Mouse (Mus musculus) forebrain, embryonic 16.5 days (tissue): Measurements from ENCODE around the gene Mbtps1. TPM values are rescaled to one million over a fixed set of nuclear protein-coding genes. Genes with fewer than 3 reads are reported as not detected.

Source experiments
- ATAC-seq: fragments of 200-750 bp; cut with Nextera tagmentation; 2 replicates; pipeline ENCODE4 v1.8.0; 2017; ENCODE audit warnings: mild to moderate bottlenecking, moderate library complexity
- H3K27ac ChIP-seq: fragments of 300-500 bp; sonication (generic); 2 replicates; pipeline ENCODE4 v1.5.1; 2014; ENCODE audit warnings: low read length, control low read depth
- H3K27me3 ChIP-seq: fragments of 300-500 bp; sonication (generic); replicated peaks from 2 replicates; pipeline ENCODE4 v1.6.1; 2014; ENCODE audit warnings: low read length; ENCODE audit not compliant: control insufficient read depth, insufficient read depth
- H3K36me3 ChIP-seq: fragments of 300-500 bp; sonication (generic); 2 replicates; pipeline ENCODE4 v1.6.1; 2014; ENCODE audit not compliant: control insufficient read depth, insufficient read depth
- H3K4me1 ChIP-seq: fragments of 300-500 bp; sonication (generic); replicated peaks from 2 replicates; pipeline ENCODE4 v1.6.1; 2014; ENCODE audit warnings: low read length; ENCODE audit not compliant: control insufficient read depth, insufficient read depth
- H3K4me2 ChIP-seq: fragments of 300-500 bp; sonication (generic); 2 replicates; pipeline ENCODE4 v1.6.1; 2014; ENCODE audit warnings: mild to moderate bottlenecking, low read length, control low read depth
- H3K4me3 ChIP-seq: fragments of 300-500 bp; sonication (generic); replicated peaks from 2 replicates; pipeline ENCODE4 v1.5.1; 2014; ENCODE audit warnings: mild to moderate bottlenecking, low read length, control low read depth
- H3K9ac ChIP-seq: fragments of 300-500 bp; sonication (generic); replicated peaks from 2 replicates; pipeline ENCODE4 v1.6.1; 2014; ENCODE audit warnings: low read depth, low read length, control low read depth
- H3K9me3 ChIP-seq: fragments of 300-500 bp; sonication (generic); 2 replicates; pipeline ENCODE4 v1.6.1; 2016; ENCODE audit warnings: low read length; ENCODE audit not compliant: control insufficient read depth
- WGBS: fragments of 180-500 bp; shearing (Covaris S2); extraction: QIAGEN DNeasy Blood & Tissue Kit; methylation state at CpG from one replicate; pipeline ENCODE4 v1.1.7; 2014; 5-methylcytosine and 5-hydroxymethylcytosine counted together
- polyA plus RNA-seq: library from polyadenylated mRNA; unstranded; fragments of >200 nt; fragmentation: Nextera tagmentation; extraction: Ambion mirVana; gene quantifications from 2 replicates; pipeline ENCODE4 v1.2.1, GENCODE M21; 2015

Gene Mbtps1
- polyA plus RNA-seq, 1 experiment from 2014 or later, result 66.6 TPM

DNA sequence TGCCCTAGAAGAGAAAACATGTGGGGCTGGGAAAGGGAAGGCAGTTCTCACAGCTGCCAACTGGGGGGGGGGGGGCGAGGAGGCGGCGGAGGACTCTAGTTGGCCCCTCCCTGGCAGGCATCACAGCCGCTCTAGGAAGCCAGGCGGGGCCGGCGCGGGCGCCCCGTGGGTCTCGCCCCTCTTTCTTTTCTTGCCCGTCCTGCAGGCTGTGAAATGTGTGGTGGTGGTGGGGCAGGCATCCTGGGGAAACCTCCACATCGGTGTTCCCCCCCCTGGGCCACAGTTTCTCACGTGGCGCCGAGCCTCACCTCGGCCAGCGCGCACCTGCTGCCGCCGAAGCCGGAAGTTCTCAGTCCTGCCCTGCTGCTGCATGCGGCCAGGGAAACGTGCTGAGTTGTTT, 27.4 kb upstream of the Mbtps1 start:
- no peak for ATAC-seq
- H3K9ac ChIP-seq, result peak overlapping the region; percentile 32
- WGBS, result 29% methylated on average over 23 of the region's 24 CpGs
- H3K9me3 ChIP-seq, result no peaks in the 10 kb centered on the region
- H3K27ac ChIP-seq, result no peak overlapping the region
- peak overlapping the region; percentile 53 for H3K4me2 ChIP-seq
- peak overlapping the region; percentile 30 for H3K4me3 ChIP-seq
- no peaks in the 10 kb centered on the region for H3K27me3 ChIP-seq
- H3K36me3 ChIP-seq, result no peaks in the 10 kb centered on the region
- H3K4me1 ChIP-seq, result peaks cover 4% of the 10 kb centered on the region; the same call in 1 of the 2 replicates

GRCm38 (mm10) chr8:119580441-119581161, 22.1 kb upstream of the Mbtps1 start:
- Histone ChIP-seq H3K4me1 (no peaks in the 10 kb centered on the region), H3K4me2 (no peak overlapping the region), H3K4me3 (no peak overlapping the region), H3K27me3 (peaks cover 9% of the 10 kb centered on the region; the same call in 1 of the 2 replicates), H3K9me3 (no peaks in the 10 kb centered on the region), H3K27ac (no peak overlapping the region), H3K36me3 (no peaks in the 10 kb centered on the region), H3K9ac (no peak overlapping the region)
- ATAC-seq, result no peak
- 89% methylated on average over 5 of the region's 5 CpGs for WGBS

GRCm38 (mm10) chr8:119579096-119579495, 20.6 kb upstream of the Mbtps1 start:
- Histone ChIP-seq H3K27ac (no peak overlapping the region), H3K9ac (no peak overlapping the region), H3K4me3 (no peak overlapping the region), H3K4me1 (peaks cover 1% of the 10 kb centered on the region), H3K4me2 (no peak overlapping the region), H3K9me3 (no peaks in the 10 kb centered on the region), H3K36me3 (no peaks in the 10 kb centered on the region), H3K27me3 (peaks cover 9% of the 10 kb centered on the region; the same call in 1 of the 2 replicates)
- WGBS, result 49% methylated on average over 13 of the region's 13 CpGs
- no peak for ATAC-seq

GRCm38 (mm10) chr8:119575366-119575726, 16.8 kb upstream of the Mbtps1 start:
- H3K4me2 ChIP-seq, result peak overlapping the region; percentile 66
- no peak for ATAC-seq
- no peaks in the 10 kb centered on the region for H3K9me3 ChIP-seq
- WGBS, result 3% methylated on average over 16 of the region's 16 CpGs
- no peaks in the 10 kb centered on the region for H3K36me3 ChIP-seq
- H3K4me3 ChIP-seq, result peak overlapping the region; percentile 60
- H3K27me3 ChIP-seq, result peaks cover 9% of the 10 kb centered on the region; the same call in 1 of the 2 replicates
- peak overlapping the region; percentile 69 for H3K9ac ChIP-seq
- H3K4me1 ChIP-seq, result peaks cover 13% of the 10 kb centered on the region
- no peak overlapping the region for H3K27ac ChIP-seq

- Histone ChIP-seq H3K4me2 (peak within 1 kb of the TSS; percentile 68), H3K4me1 (peaks cover 13% of the 10 kb centered on the region), H3K9ac (peak within 1 kb of the TSS; percentile 69), H3K36me3 (no peaks in the 10 kb centered on the region), H3K9me3 (no peaks in the 10 kb centered on the region), H3K27ac (peak within 1 kb of the TSS; percentile 54), H3K4me3 (peak within 1 kb of the TSS; percentile 60), H3K27me3 (peaks cover 9% of the 10 kb centered on the region; the same call in 1 of the 2 replicates)
- ATAC-seq, result peak; percentile 92
- under 1% methylated on average over 83 of the region's 97 CpGs for WGBS
These were observed 16.2 kb upstream of the Mbtps1 start, which contains the start of the genes Hsdl1 and Dnaaf1 for GRCm38 (mm10) chr8:119574437-119575365. TSS of gene Hsdl1 (minus strand) at chr8:119575183. TSS of gene Dnaaf1 (plus strand) at chr8:119575235.

DNA sequence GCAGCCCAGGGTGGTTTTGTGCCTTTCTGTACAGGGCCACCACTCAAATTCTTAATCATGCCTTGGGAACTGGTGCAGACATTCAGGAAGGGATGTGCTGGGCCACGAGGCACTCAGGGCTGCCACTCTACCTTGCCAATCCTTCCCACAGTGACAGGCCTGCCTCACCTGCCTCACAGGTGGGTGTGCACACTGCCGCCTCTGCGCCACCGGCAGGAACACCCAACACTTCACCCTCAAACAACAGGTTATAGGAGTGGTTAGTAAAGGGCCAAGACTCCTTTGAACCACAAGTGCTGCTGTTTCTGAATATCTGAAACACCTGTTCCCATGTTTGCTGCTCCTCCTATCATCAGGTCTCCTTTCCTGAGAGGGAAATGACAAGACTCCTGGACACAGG, 13.9 kb upstream of the Mbtps1 start:
- Histone ChIP-seq H3K27me3 (peaks cover 9% of the 10 kb centered on the region; the same call in 1 of the 2 replicates), H3K4me2 (no peak overlapping the region), H3K9ac (no peak overlapping the region), H3K27ac (no peak overlapping the region), H3K36me3 (no peaks in the 10 kb centered on the region), H3K4me3 (no peak overlapping the region), H3K4me1 (peaks cover 13% of the 10 kb centered on the region), H3K9me3 (no peaks in the 10 kb centered on the region)
- ATAC-seq, result no peak
- 93% methylated on average over 4 of the region's 4 CpGs for WGBS

DNA sequence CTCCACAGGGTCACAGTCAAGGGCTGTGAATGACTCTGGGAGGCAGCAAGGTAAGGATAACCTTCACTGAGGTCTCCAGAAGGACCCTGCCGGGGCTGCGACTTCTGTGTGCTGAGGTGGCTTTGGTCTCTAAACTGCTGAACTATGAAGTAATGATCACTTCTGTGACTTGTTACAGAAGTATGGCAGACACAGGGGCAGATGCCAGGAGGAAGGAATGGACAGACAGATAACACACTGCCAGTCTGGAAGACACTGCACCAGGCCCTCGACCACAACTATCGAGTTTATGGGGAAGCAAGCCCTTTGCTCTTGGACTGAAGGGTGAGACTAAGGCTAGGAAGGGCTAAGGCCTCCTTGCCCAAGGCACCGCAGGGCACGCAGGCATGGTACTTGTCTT, 12.6 kb upstream of the Mbtps1 start:
- WGBS, result 87% methylated on average over 6 of the region's 6 CpGs
- peaks cover 13% of the 10 kb centered on the region for H3K4me1 ChIP-seq

GRCm38 (mm10) chr8:119569881-119570280, 11.3 kb upstream of the Mbtps1 start:
- Histone ChIP-seq H3K9me3 (no peaks in the 10 kb centered on the region), H3K4me3 (no peak overlapping the region), H3K36me3 (peaks cover 8% of the 10 kb centered on the region; the same call in 1 of the 2 replicates), H3K27ac (no peak overlapping the region), H3K27me3 (no peaks in the 10 kb centered on the region), H3K9ac (no peak overlapping the region), H3K4me2 (no peak overlapping the region), H3K4me1 (peaks cover 13% of the 10 kb centered on the region)
- no peak for ATAC-seq
- WGBS, result 36% methylated on average over 4 of the region's 4 CpGs

More for the DNA sequence above, 12.6 kb upstream of the Mbtps1 start:
- no peak overlapping the region for H3K27ac ChIP-seq
- no peaks in the 10 kb centered on the region for H3K36me3 ChIP-seq
- peaks cover 5% of the 10 kb centered on the region; the same call in 1 of the 2 replicates for H3K27me3 ChIP-seq
- no peak overlapping the region for H3K4me2 ChIP-seq
- H3K4me3 ChIP-seq, result no peak overlapping the region
- no peak overlapping the region for H3K9ac ChIP-seq
- H3K9me3 ChIP-seq, result no peaks in the 10 kb centered on the region
- ATAC-seq, result no peak

GRCm38 (mm10) chr8:119568951-119569350, 10.4 kb upstream of the Mbtps1 start:
- WGBS, result 77% methylated on average over 7 of the region's 7 CpGs
- H3K9me3 ChIP-seq, result no peaks in the 10 kb centered on the region
- peaks cover 12% of the 10 kb centered on the region for H3K36me3 ChIP-seq
- no peak overlapping the region for H3K9ac ChIP-seq
- no peak overlapping the region for H3K4me3 ChIP-seq
- H3K4me1 ChIP-seq, result peaks cover 10% of the 10 kb centered on the region
- H3K27me3 ChIP-seq, result no peaks in the 10 kb centered on the region
- H3K4me2 ChIP-seq, result no peak overlapping the region
- H3K27ac ChIP-seq, result no peak overlapping the region
- ATAC-seq, result no peak
